Mouse (Mus musculus): ENCODE results near the gene Hpn.

DNA sequence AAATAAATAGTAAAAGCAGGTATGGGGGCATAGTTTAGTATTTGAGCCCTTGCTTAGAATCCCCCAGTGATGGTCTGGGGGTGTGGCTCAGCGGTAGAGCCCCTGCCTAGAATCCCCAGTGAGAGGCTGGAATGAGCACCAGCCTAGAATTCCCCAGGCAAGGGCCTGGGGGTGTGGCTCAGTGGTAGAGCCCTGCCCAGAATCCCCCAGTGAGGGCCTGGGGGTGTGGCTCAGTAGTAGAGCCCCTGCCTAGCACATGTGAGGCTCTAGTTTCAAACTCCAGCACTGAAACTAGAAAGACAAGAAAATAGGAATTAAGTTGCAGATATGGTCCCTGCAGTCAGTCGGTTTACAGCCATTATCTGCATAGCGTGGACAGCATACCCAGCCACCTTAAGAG, 46.7 kb upstream of the Hpn start:
- TF ChIP-seq POLR2A (IDR thresholded peaks at IDR 0.05; ENCODE audit: low read depth, low read length) (no peak), CTCF (IDR thresholded peaks at IDR 0.05; ENCODE audit: borderline replicate concordance, insufficient read depth, low read length) (no peak)
